Mouse (Mus musculus) CH12.LX (cell line): ENCODE data around the gene Ackr1. TPM values are rescaled to one million over a fixed set of nuclear protein-coding genes. Genes with fewer than 3 reads are reported as not detected.

Experiments used
- DNase-seq: peaks from one replicate; pipeline ENCODE4 v3.0.0-alpha.2; 2013; ENCODE audit errors: extremely low read depth
- H3K27ac ChIP-seq: 2 replicates; pipeline ENCODE4 v1.5.1; 2012; ENCODE audit warnings: low read depth, mild to moderate bottlenecking, control low read depth, moderate library complexity; ENCODE audit not compliant: insufficient read depth
- H3K27me3 ChIP-seq: replicated peaks from 2 replicates; pipeline ENCODE3; 2012; ENCODE audit warnings: inconsistent platforms
- H3K36me3 ChIP-seq, 2 experiments: replicated peaks in 1 of 2; 2 replicates each; pipeline versions ENCODE3 to v1.6.1; 2012; ENCODE audit warnings: inconsistent platforms in 1 of 2, low read length in 1 of 2, mild to moderate bottlenecking in 1 of 2, mixed read lengths in 1 of 2, moderate library complexity in 1 of 2; ENCODE audit not compliant: control insufficient read depth in 1 of 2, insufficient read depth in 1 of 2
- H3K4me1 ChIP-seq, 2 experiments: 2 replicates each; pipeline ENCODE4 v1.6.1; 2012; ENCODE audit warnings: inconsistent platforms in 1 of 2, moderate library complexity in 1 of 2; ENCODE audit not compliant: insufficient read depth in 2 of 2, control insufficient read depth in 1 of 2
- H3K4me2 ChIP-seq: 2 replicates; pipeline ENCODE4 v1.6.1; 2012; ENCODE audit warnings: low read depth, mild to moderate bottlenecking, control low read depth; ENCODE audit not compliant: poor library complexity, insufficient read depth, severe bottlenecking
- H3K4me3 ChIP-seq, 3 experiments: fragments of 150-350 bp in 1 of 3; sonication (generic) in 1 of 3; replicated peaks in 1 of 3; 2 replicates each; pipeline versions ENCODE3 to v1.5.1; 2011 to 2012; ENCODE audit warnings: low read depth in 2 of 3, low read length in 2 of 3, mild to moderate bottlenecking in 2 of 3, moderate library complexity in 2 of 3, control low read depth in 1 of 3, improper control_type of control experiment in 1 of 3, inconsistent platforms in 1 of 3, mixed read lengths in 1 of 3; ENCODE audit not compliant: poor library complexity in 1 of 3
- H3K79me2 ChIP-seq: replicated peaks from 2 replicates; pipeline ENCODE4 v1.6.1; 2012; ENCODE audit warnings: mild to moderate bottlenecking, moderate library complexity; ENCODE audit not compliant: control insufficient read depth, poor library complexity, insufficient read depth, severe bottlenecking; ENCODE audit errors: extremely low read depth
- H3K9ac ChIP-seq: 2 replicates; pipeline ENCODE4 v1.6.1; 2012; ENCODE audit warnings: low read depth, mild to moderate bottlenecking, control low read depth, moderate library complexity; ENCODE audit not compliant: insufficient read depth
- H3K9me3 ChIP-seq: replicated peaks from 2 replicates; pipeline ENCODE3; 2012; ENCODE audit warnings: low read length, inconsistent platforms, mixed read lengths
- CHD2 ChIP-seq: IDR thresholded peaks from 2 replicates; pipeline ENCODE4 v1.6.1; 2011; ENCODE audit warnings: low read length, improper control_type of control experiment
- CTCF ChIP-seq, 2 experiments: IDR thresholded peaks in 1 of 2; conservative IDR thresholded peaks in 1 of 2; 2 replicates each; pipeline ENCODE4 v1.5.1; 2011 to 2012; ENCODE audit warnings: low read depth in 2 of 2, low read length in 2 of 2, improper control_type of control experiment in 1 of 2, inconsistent platforms in 1 of 2, mild to moderate bottlenecking in 1 of 2, moderate library complexity in 1 of 2
- ELF1 ChIP-seq: IDR thresholded peaks from 2 replicates; pipeline ENCODE4 v1.6.1; 2014; ENCODE audit warnings: low read depth, mild to moderate bottlenecking, inconsistent platforms, low read length, improper control_type of control experiment
- EP300 ChIP-seq: IDR thresholded peaks from 2 replicates; pipeline ENCODE4 v1.6.1; 2011; ENCODE audit warnings: low read length, improper control_type of control experiment
- GABPA ChIP-seq: IDR thresholded peaks from 2 replicates; pipeline ENCODE4 v1.6.1; 2012; ENCODE audit warnings: low read depth, low read length, improper control_type of control experiment, inconsistent platforms; ENCODE audit not compliant: insufficient replicate concordance
- JUN ChIP-seq: IDR thresholded peaks from 2 replicates; pipeline ENCODE4 v1.6.1; 2011; ENCODE audit warnings: low read depth, mild to moderate bottlenecking, low read length, improper control_type of control experiment, moderate library complexity; ENCODE audit not compliant: insufficient read depth
- JUND ChIP-seq: conservative IDR thresholded peaks from 2 replicates; pipeline ENCODE4 v1.6.1; 2011; ENCODE audit warnings: low read depth, low read length, improper control_type of control experiment
- KAT2A ChIP-seq: IDR thresholded peaks from 2 replicates; pipeline ENCODE4 v1.6.1; 2012; ENCODE audit warnings: low read length, improper control_type of control experiment, inconsistent platforms; ENCODE audit not compliant: insufficient replicate concordance
- MAFK ChIP-seq: IDR thresholded peaks from 2 replicates; pipeline ENCODE4 v1.6.1; 2011; ENCODE audit warnings: low read length, improper control_type of control experiment; ENCODE audit not compliant: insufficient replicate concordance
- MAZ ChIP-seq: IDR thresholded peaks from 2 replicates; pipeline ENCODE4 v1.6.1; 2012; ENCODE audit warnings: low read depth, mild to moderate bottlenecking, inconsistent platforms, low read length, improper control_type of control experiment, moderate library complexity
- MEF2A ChIP-seq: IDR thresholded peaks from 2 replicates; pipeline ENCODE4 v1.6.1; 2014; ENCODE audit warnings: low read depth, mild to moderate bottlenecking, inconsistent platforms, low read length, improper control_type of control experiment, borderline replicate concordance
- PAX5 ChIP-seq: IDR thresholded peaks from 2 replicates; pipeline ENCODE4 v1.6.1; 2012; ENCODE audit warnings: low read length, inconsistent platforms, mixed read lengths
- RCOR1 ChIP-seq: conservative IDR thresholded peaks from 2 replicates; pipeline ENCODE4 v1.6.1; 2012; ENCODE audit warnings: low read depth, mild to moderate bottlenecking, inconsistent platforms, low read length, improper control_type of control experiment
- UBTF ChIP-seq: IDR thresholded peaks from 2 replicates; pipeline ENCODE4 v1.6.1; 2012; ENCODE audit warnings: low read depth, mild to moderate bottlenecking, inconsistent platforms, low read length, improper control_type of control experiment, moderate library complexity
- USF1 ChIP-seq: IDR thresholded peaks from 2 replicates; pipeline ENCODE4 v1.6.1; 2014; ENCODE audit warnings: low read depth, mild to moderate bottlenecking, inconsistent platforms, low read length, improper control_type of control experiment
- dilution Hi-C: fragments of 300-500 bp; cut with MboI; formaldehyde crosslinking; loops from 2 replicates; pipeline ENCODE4 v1.14.3; 2020; ENCODE audit warnings: low sequenced_read_pairs; ENCODE audit not compliant: extremely low pct_unique_long_range_greater_than_20kb, extremely low pct_ligation_motif_present
- in situ Hi-C: fragments of 300-500 bp; cut with MboI; formaldehyde crosslinking; loops from 3 replicates; pipeline ENCODE4 v1.14.3; 2019; ENCODE audit warnings: low sequenced_read_pairs, low pct_ligation_motif_present, low pct_unique_long_range_greater_than_20kb, mixed read lengths
- polyA plus RNA-seq: library from polyadenylated mRNA; unstranded; fragments of >175 nt; gene quantifications from 2 replicates; pipeline ENCODE4 v1.2.1, GENCODE M21; 2012; ENCODE audit warnings: low read depth; ENCODE audit not compliant: insufficient read length
- total RNA-seq, 2 experiments: library from RNA; depleted of rRNA; stranded (reverse); fragments of 300-350 nt in 1 of 2; fragments of >200 nt in 1 of 2; gene quantifications; 2 replicates each; pipeline ENCODE4 v1.2.3; 2012 to 2014

Ackr1 gene
- total and polyA plus RNA-seq, 3 experiments: not detected

DNA sequence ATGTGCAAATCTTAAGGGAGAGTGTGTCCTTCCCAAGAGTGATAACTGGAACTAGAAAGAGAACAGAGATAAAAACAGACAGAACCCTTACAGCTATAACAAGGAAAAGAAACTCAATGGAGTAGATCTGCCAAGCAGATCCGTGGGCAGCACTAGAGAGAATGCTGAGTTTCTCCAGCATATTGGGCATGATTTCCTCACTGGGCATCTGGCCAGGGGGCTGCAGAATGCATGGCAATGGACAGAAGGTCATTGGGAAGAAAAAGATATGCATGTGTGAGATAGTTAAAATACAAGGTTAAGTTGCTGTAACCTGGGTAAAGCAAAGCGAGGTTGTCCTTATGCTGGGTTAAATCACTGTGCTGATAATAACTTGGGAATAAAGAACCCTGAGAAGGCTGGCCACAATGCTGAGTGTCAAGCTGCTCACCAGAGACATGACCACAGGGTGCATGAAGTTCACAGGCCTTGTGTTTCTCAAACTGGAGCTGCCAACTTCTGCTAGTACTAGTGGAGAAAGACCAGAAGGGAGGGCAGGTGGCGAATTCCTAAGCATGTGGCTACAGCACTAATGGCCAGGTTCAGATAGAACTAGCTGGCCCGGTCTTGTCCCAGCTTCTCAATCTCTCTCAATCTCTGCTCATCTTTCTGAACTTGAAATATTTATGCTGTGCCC lies 30.7 kb upstream of the Ackr1 start:
- dilution Hi-C loops (no loop called here), in situ Hi-C loops (no loop called here)
- H3K27me3 ChIP-seq: peaks cover 42% of the 10 kb centered on the region
- TF ChIP-seq MEF2A: no peak
- no peak for TF ChIP-seq CTCF (conservative IDR thresholded peaks at IDR 0.05 in 1 of 2, IDR thresholded peaks at IDR 0.05 in 1 of 2; ENCODE audit: low read depth in 2 of 2, low read length in 2 of 2)
- TF ChIP-seq MAZ: no peak
- no peak for TF ChIP-seq GABPA
- no peak for TF ChIP-seq JUN
- TF ChIP-seq CHD2: no peak
- TF ChIP-seq KAT2A: no peak
- no peak for TF ChIP-seq JUND
- TF ChIP-seq ELF1: no peak
- no peak for TF ChIP-seq USF1
- no peak for TF ChIP-seq PAX5
- no peak for TF ChIP-seq UBTF
- TF ChIP-seq RCOR1: no peak
- TF ChIP-seq MAFK: no peak
- no peak overlapping the region for H3K27ac ChIP-seq
- H3K36me3 ChIP-seq: no peaks in the 10 kb centered on the region
- no peaks in the 10 kb centered on the region for H3K9me3 ChIP-seq
- H3K79me2 ChIP-seq: no peaks in the 10 kb centered on the region
- peaks cover 4 to 17% of the 10 kb centered on the region in 2 experiments for H3K4me1 ChIP-seq
- no peak overlapping the region for H3K9ac ChIP-seq
- DNase-seq: no peak
- no peak overlapping the region for H3K4me2 ChIP-seq
- no peak overlapping the region for H3K4me3 ChIP-seq

DNA sequence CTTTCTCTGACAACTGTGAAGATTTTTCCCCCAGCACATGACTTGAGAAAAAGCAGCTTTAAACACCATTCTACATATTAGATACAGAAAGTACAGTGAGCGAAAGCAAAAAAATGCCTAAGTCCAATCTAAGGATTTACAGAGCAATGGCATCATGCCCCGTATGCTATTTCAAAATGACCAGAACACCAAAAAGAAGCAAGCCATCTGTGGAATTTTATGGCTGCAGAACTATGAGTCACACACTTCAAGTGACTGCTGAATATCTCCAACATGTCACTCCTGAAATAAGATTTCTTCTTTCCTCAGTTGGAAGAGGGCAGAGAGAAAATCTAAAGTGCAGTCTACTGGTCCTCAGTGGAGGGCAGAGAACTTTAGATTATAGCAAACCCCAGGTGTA lies 29.9 kb upstream of the Ackr1 start:
- Histone ChIP-seq H3K27me3 (peaks cover 40% of the 10 kb centered on the region), H3K4me1 (peaks cover 4 to 17% of the 10 kb centered on the region in 2 experiments), H3K36me3 (no peaks in the 10 kb centered on the region), H3K4me3 (no peak overlapping the region), H3K9me3 (no peaks in the 10 kb centered on the region), H3K27ac (no peak overlapping the region), H3K4me2 (no peak overlapping the region), H3K9ac (no peak overlapping the region), H3K79me2 (no peaks in the 10 kb centered on the region)
- in situ Hi-C loops: no loop called here
- TF ChIP-seq RCOR1 (no peak), EP300 (no peak), MAZ (no peak)
- dilution Hi-C loops: no loop called here
- no peak for DNase-seq
